Comparison of ENCODE assay signal across 9 mouse cellular contexts in the genomic region with DNA sequence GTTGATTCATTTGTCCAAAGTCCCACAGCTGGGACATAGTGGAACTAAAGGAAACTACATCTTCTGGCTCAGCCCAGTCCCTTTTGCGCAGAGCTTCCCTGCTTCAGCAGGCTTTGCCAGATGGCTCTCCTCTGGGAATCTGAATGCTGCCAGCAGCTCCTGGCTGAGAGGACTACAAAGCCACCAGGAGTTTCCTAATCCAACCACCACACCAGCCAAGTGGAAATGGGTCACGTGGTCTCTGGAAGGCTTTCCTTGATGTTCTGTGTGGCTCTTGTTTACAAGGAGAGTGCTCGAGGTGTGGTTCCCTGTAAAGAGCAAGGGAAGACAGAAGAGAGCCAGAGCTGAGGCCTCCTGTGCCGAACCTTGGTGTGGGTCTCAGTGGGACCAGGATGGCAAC. TPM values are rescaled to one million over a fixed set of nuclear protein-coding genes. Genes with fewer than 3 reads are reported as not detected.
DNase-seq lines count a peak whose midpoint lies in the region; ATAC-seq and TF ChIP-seq lines count a peak whose summit lies in the region.
"Had no signal": no experiment of that assay in that cellular context is flagged by ENCODE, and none has a peak within 500 bp of the region (broad histone marks: within the 10 kb centered on the region; RNA-seq: fewer than 3 reads in every experiment).

No protein-coding gene starts in this region.

- H3K27ac ChIP-seq in heart, embryonic 11.5 days (ENCODE audit: low read depth, low read length) = no peak overlapping the region
- H3K27ac ChIP-seq in thymus, adult 2 months (ENCODE audit: control insufficient read depth, insufficient read depth, low read length) = no peak overlapping the region
- H3K27ac ChIP-seq: liver, embryonic 13.5 days had no signal

- no peak for TF ChIP-seq CTCF in thymus, adult 2 months (IDR thresholded peaks at IDR 0.05; ENCODE audit: borderline replicate concordance, control insufficient read depth, extremely low read depth, insufficient read depth, low read length, poor library complexity)

- no peak overlapping the region for H3K4me3 ChIP-seq in heart, embryonic 11.5 days (ENCODE audit: low read depth, low read length)
- no peak overlapping the region for H3K4me3 ChIP-seq in thymus, adult 2 months (ENCODE audit: control insufficient read depth, insufficient read depth, low read length)
- H3K4me3 ChIP-seq: liver, embryonic 13.5 days had no signal

- H3K9ac ChIP-seq in heart, embryonic 11.5 days (ENCODE audit: low read depth, low read length) = no peak overlapping the region
- H3K9ac ChIP-seq: liver, embryonic 13.5 days had no signal

- ATAC-seq in heart, embryonic 11.5 days (replicated peaks; ENCODE audit: insufficient number of reproducible peaks, low FRiP score, low TSS enrichment) = no peak
- ATAC-seq in frontal cortex, adult (ENCODE audit: low TSS enrichment) = peak; percentile 98

- DNase-seq in heart, adult 18-20 months = peak; percentile 92 to 96
- peak; percentile 87 for DNase-seq in adipocyte (ENCODE audit: low spot score)
- peak; percentile 22 to 32 for DNase-seq in kidney, adult 8-10 months
- DNase-seq in lung, adult 18-20 months = peak; percentile 80 to 86
- DNase-seq in urinary bladder, postnatal 36 days (ENCODE audit: low spot score in 2 of 2) = peak; percentile 49 to 89
- DNase-seq in thymus, adult 2 months = no peak
- DNase-seq: liver, embryonic 13.5 days had no signal

- no peak for TF ChIP-seq POLR2A in thymus, adult 2 months (IDR thresholded peaks at IDR 0.05; ENCODE audit: control insufficient read depth, extremely low read depth, insufficient read depth, low read length, poor library complexity)

- no peaks in the 10 kb centered on the region for H3K27me3 ChIP-seq in heart, embryonic 11.5 days (ENCODE audit: control insufficient read depth, insufficient read depth, low read length)
- H3K27me3 ChIP-seq in thymus, adult 2 months (ENCODE audit: control insufficient read depth, insufficient read depth, low read length) = no peaks in the 10 kb centered on the region
- H3K27me3 ChIP-seq: liver, embryonic 13.5 days had no signal

- H3K4me2 ChIP-seq in heart, embryonic 11.5 days = no peak overlapping the region
- H3K4me2 ChIP-seq: liver, embryonic 13.5 days had no signal

- H3K9me3 ChIP-seq in heart, embryonic 11.5 days (replicated peaks; ENCODE audit: control insufficient read depth, low read length) = no peaks in the 10 kb centered on the region
- H3K9me3 ChIP-seq: liver, embryonic 13.5 days had no signal

- no peaks in the 10 kb centered on the region for H3K36me3 ChIP-seq in heart, embryonic 11.5 days (ENCODE audit: control insufficient read depth, insufficient read depth, low read length)
- H3K36me3 ChIP-seq in thymus, adult 2 months (ENCODE audit: control insufficient read depth, insufficient read depth, low read length) = no peaks in the 10 kb centered on the region
- H3K36me3 ChIP-seq: liver, embryonic 13.5 days had no signal

- no peaks in the 10 kb centered on the region for H3K4me1 ChIP-seq in heart, embryonic 11.5 days (ENCODE audit: control insufficient read depth, insufficient read depth, low read length)
- H3K4me1 ChIP-seq in thymus, adult 2 months (replicated peaks; ENCODE audit: control insufficient read depth, insufficient read depth, low read length) = no peaks in the 10 kb centered on the region
- H3K4me1 ChIP-seq: liver, embryonic 13.5 days had no signal

- WGBS in heart, embryonic 11.5 days (ENCODE audit: insufficient replicate concordance) = 37% methylated on average over 4 of the region's 4 CpGs
- 64% methylated on average over 4 of the region's 4 CpGs for WGBS in thymus, adult 2 months

RNA-seq across cellular contexts. Expression of gene Myoc, which starts 4.8 kb away (rescaled TPM):
- total RNA-seq in heart, adult 18-20 months (2021) = 1 to 10 TPM; 2.9 to 3.9 TPM
- not detected in 2 replicates for polyA plus RNA-seq in heart, embryonic 11.5 days (2014; fragmentation: Nextera tagmentation; extraction: Ambion mirVana)
- 0.46 and 0.92 TPM in 2 replicates for polyA plus RNA-seq in thymus, adult 2 months (2012; rRNA removed)
- polyA plus RNA-seq: liver, embryonic 13.5 days had no signal

RNA-seq across cellular contexts. Expression of gene Myocos, which starts 14.3 kb away (rescaled TPM):
- total RNA-seq in heart, adult 18-20 months (2021) = not detected
- not detected in 2 replicates for polyA plus RNA-seq in heart, embryonic 11.5 days (2014; fragmentation: Nextera tagmentation; extraction: Ambion mirVana)
- 0.19 TPM in 1 of 2 replicates, not detected in the other for polyA plus RNA-seq in thymus, adult 2 months (2012; rRNA removed)
- polyA plus RNA-seq: liver, embryonic 13.5 days had no signal
